Mouse (Mus musculus) ovary, adult 18-20 months (tissue): ENCODE results near the gene Atg9a.

Experiments used
- DNase-seq: peaks from one replicate; pipeline ENCODE4 v3.0.0; 2022; ENCODE audit warnings: low spot score, mixed read lengths

Gene Atg9a

DNA sequence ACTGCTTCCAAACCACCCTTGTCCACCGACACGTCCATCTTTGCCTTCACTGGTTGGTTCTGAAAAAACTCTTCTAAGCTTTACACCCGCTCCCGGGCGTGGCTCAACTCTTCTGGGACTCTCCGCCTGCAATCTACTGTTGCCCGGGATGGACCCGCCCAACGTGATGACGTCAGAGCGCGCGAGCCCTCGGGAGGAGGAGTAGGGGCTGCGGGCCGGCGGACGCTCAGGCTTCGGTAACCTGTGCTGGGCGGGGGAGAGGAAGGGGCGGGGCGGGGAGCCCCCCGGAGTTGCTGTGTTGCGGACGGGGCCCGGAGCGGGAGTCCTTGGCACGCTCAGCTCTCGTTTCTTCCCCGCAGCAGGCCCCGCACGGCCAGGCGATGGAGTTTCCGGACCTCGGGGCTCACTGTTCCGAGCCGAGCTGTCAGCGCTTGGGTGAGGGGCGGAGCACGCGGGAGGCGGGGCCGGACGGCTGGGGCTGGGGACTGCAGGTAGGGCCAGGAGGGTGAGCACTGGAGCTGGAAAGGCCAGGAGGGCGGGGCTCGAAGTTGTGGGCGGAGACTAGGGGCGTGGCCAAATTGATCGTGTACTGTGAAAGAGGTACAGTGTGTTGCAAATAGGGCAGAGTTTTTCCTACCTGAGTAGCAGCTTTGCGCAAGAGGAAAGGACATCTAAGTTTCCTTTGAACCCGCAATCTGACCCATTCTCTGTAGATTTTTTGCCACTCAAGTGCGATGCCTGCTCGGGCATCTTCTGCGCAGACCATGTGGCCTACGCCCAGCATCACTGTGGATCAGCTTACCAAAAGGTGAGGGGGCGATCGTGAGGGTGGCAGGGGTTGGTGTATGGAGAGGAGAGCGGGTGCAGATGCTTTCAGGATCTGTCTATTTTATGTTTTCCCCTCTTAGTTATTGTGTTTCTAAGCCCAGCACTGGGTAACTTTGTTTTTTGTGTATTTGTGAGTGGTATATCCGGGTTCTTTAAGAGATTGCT, 23.2 kb downstream of the Atg9a start, which contains the start of gene Zfand2b:
Gene Zfand2b (plus strand): TSS at position 175 of the 993 bp plus-strand sequence.
- peak; percentile 95 for DNase-seq

DNA sequence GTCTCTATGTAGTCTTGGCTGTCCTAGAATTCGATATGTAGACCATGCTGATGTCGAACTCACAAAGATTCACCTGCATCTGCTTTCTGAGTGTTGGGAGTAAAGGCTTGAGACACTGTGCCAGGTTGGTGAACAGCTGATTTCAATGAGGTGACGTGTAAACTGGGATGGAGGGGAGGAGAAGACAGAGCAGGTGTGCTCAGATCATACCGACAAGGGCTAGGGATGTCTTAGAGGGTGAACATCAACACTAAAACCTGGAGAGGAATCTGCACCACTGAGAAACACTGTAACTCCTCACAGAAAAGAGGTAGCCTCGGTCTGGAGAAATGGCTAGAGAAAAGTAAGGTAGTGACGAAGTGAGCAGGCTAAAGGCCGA, 23.9 kb downstream of the Atg9a start:
- no peak for DNase-seq

DNA sequence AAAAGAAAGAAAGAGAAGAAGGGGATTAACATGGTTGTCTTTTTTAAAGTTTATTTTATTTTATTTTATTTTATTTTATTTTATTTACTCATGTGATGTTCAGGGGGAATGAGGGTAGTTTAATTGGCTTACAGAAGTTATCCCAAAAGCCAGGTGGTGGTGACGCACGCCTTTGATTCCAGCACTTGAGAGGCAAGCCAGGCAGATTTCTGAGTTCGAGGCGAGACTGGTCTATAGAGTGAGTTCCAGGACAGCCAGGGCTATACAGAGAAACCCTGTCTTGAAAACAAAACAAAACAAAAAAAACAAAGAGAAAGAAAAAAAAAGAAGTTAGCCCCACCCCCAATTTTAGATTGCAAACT, 31.8 kb downstream of the Atg9a start:
- no peak for DNase-seq

DNA sequence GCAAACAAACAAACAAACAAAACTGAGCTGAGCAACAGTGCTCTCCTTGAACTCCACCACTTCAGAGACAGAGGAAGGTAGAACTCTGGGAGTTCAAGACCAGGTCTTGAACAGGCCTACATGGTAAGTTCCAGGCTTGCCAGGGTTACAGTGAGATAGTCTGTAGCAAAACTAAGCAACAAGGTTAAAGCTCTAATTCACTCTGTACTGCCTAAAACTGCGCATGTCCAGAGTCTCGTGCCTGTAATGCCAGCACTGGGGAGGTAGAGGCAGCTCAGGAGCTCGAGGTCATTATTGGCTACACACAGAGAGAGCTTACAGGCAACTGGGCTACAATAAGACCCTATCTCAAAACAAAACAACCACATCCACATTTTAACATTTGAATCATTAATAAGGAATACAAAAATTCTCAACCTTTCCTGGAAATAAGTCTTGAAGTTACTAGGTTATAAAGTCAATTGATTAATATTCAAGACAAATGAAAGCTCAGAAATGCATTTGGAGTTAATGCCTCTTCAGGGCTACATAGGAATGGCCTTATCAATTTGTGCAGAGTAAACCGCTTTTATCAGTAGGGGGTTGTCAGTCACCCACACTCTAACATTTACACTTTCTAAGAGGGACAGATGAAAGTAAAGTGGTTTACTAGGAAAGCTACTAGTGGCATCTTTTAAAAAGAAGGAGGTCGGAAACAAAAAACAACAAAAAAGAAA, 32.3 kb downstream of the Atg9a start:
- DNase-seq = no peak

DNA sequence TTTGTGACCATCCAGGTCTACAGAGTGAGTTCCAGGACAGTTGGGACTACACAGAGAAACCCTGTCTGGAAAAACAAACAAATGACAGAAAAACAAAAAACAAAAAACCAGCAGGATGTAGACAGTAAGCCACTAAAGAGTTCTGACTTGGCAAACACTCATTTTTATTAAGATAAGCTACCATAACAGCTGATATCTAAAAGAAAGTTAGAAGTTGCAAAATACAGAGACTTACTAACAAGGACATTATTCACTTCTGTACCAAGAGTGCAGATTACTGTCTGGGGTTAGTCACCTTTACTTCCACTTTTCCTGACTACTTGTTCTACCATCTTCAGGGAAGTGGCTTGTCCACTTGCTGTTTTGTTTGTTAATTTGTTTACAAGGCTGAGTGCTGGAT, 33.0 kb downstream of the Atg9a start:
- no peak for DNase-seq

DNA sequence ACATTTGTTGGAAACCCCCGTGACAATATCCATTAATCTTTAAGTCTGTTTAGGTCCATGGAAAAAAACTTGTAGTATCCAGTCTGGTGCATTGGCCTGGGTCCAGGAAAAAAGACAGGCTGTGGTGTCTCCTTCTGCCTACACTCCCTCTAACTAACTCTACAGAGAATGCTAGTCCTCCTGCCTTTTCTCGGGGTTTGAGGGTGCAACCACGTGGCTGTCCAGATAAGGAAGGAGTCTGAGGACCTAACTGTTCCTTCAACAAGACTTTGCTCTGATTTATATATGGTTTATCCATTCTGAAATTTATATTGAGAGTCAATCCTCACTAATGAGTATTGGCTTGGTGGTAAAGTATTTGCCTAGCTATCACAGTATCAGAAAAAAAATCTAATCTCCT, 36.2 kb downstream of the Atg9a start:
- DNase-seq = no peak

DNA sequence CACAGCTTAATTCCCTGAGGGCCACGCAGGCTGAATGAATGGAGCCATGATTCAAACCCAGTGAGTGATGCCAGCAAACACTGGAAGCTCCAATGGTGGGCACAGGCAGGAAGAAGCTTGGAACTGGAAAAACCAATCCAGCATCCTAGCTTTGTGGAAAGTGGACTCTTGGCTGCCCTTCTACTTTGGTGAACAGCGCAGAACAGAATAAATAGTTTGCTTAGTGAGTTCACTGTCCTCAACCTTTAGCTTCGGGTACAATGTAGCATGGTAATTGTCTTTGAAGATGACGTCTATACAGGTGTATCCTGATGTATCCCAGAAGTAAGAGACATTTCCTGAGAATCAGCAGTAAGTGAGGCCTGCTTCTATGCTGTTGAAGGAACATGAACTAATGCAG, 43.3 kb downstream of the Atg9a start:
- DNase-seq = no peak

DNA sequence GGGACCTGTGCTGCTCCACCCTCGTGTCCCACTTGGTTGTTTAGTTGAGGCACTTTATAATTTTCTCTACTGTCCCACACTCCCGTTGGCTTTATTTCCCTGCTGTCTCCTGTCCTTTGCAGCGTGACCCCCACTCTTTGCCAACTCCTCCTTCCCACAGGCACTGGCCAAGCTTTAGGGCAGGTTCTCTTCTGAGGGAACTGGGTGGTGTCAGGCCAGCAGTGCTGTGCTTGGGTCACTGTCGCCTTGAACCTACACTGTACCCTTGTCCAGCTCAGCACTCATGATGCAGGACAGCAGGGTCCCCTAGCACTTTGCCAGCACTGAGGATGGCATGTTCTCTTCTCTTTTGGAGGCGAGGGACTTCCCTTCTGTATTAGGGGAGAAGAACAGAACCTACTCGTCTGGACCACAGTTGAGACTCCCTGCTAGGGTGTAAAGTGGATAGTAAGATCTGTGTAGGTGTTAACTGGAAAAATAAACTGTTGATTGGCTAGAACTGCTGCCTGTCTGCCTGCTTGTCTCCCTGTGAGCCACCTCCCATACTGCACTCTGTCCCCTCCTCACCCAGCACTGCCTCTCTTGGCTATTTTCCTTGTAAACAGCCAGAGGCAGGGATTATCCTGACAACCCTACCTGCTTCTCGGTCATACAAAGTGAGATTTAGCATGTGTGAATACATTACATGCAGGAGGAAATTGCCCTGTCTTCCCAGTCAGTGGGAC, 44.4 kb downstream of the Atg9a start:
- no peak for DNase-seq

DNA sequence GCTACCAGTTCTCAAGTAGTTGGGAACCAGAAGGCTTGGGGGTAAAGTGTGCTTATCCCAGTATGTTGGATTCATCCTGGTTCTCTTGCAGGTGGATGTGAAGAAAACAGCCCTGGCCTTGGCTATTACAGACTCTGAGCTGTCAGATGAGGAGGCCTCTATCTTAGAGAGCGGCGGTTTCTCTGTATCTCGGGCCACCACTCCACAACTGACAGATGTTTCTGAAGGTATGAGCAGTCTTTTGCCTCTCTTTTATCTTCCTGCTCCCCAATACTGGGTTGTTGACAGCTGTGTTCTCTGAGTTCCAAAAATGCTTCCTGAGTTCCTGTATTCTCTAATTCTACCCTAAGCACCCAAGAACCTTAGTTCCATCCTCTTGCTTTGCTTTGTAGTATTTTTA, 46.4 kb downstream of the Atg9a start:
- DNase-seq = no peak

DNA sequence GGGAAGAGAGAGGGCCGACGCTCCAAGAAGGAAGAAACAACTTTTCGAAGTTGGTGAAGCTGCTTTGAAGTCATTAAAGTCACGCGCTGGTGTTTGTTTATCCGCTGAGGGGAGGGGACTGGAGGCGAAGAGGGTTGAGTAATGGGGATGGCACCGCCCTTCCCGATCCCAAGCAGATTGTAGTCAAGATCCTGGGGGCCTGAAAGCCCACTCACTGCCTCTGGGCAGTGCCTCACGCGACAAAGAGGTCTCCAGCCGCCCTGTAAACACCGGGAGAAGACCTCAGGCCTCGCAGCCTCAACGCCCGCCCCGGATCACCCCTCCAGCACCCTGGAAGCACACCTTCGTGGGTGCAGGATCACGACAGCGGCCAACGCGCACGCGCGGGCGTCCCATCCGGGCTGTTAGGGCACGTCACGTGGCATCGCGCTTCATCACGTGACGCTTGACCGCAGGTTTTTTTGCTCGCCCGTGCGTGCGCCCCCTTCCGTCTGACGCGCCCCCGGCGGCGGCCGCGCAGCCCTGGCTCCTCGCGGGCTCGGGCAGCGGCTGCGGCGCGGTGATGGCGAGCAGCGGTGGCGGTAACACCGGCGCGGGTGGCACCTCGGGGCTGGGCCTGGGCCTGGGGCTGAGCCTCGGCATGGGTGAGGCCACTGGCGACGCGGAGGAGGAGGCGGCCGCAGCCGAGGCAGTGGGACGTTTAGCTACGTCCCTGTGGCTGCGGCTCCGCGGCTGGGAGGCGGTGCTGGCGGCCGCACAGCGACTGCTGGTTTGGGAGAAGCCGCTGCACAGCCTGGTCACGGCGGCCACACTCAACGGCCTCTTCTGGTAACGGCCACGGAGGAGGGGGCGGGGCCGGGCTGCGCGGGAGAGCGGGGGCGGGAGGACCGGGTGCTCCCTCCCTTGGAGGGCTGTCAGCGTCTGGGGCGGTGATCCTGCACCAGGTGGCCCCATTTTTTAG, 49.4 kb downstream of the Atg9a start, which contains the start of the genes Cnppd1 and Retreg2:
Gene Cnppd1 (minus strand): TSS at position 411 of the 961 bp plus-strand sequence.
Gene Retreg2 (plus strand): TSS at position 478 of the 961 bp plus-strand sequence.
- DNase-seq = peak; percentile 91

DNA sequence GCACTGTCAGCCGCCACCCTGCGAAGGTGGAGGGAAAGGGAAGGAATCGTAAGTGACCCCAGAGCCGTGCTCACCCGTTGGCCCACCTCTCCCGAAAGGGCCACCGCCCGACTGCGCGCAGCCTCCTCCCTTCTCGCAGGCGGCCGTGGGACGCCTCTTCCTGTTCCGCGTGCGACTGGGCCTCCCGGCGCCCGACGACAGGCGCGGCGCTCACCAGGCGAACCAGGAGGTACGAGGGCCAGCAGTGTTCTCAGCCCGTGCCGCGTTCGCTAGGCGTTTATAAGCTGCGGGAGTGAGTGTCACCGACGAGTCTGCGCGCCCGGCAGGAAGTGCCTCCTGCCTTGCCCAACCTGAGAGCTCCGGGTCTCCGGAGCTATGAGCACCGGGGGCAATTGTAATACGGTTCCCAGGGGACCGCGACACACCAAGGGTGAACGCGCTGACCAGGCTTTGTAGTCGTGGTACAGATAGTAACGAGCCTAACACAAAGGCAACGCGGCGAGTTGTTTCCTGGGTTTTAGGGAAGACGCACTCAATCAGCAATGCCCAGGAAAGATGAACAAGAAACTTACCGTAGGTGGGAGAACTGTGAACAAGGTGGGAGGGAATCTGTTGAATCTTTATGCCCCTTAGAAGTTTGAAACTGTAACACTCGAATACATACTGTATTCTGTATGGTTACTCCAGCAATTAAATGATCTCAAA, 50.4 kb downstream of the Atg9a start:
- DNase-seq = peak; percentile 53

DNA sequence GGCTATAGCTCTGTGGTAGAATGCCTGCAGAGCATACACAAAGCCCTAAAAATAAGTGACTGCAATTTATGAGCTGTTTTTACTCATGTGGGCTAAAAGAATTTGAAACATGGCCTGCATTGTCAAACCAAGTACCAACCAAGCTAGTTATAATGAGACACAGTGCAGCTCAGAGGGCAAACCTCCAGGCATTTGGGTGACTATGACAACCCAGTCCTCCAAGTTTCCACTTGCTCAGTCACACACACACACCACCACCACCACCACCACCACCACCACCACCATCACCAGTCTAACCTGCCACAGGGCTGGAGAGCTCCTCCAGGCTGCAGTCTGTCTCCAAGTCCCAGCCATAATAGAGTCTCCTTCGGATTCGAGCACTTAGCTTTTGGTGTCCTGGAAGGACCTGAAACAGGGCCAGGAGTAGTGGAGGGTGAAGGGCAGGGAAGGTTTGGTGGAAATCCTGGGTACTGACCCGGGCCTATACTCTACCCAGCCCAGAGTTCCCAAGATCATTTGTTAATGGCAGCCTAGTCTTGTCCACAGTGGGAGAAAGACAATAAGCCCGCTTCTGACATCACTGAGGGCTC, 51.3 kb downstream of the Atg9a start:
- DNase-seq = no peak

DNA sequence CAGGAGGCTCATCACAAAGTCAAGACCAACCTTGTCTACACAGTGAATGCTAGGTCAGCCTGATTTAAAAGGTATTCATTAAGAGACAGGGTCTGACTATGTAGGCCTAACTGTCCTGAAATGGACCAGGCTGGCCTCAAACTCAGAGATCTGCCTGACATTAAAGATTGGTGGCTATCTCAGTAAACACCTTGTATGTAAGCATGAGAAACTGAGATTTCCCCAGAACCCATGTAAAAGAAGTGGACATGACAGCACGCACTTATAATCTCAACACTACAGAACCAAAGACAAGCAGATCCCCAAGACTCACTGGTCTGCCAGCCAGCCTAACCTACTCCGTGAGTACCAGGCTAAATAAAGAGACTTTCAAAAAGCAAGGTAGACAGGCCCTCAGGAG, 53.5 kb downstream of the Atg9a start:
- DNase-seq = no peak

DNA sequence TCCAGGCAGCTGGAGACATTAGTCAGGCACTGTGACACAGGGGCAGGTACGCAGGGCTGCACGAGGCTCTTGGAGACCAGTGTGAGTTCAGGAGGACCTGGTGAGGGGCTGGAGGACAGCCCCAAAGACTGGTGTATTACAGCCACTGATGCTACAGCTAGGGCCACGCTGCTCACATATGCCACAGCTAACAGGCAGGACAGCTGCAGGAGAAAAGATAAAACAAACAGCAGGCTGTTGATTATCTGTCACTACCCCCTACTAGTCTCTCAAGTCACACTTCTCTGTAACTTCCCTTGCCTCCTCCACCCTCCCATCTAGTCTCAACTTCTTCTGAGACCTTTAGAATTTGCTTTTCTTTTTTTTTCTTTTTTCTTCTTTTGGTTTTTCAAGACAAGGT, 55.3 kb downstream of the Atg9a start:
- no peak for DNase-seq

DNA sequence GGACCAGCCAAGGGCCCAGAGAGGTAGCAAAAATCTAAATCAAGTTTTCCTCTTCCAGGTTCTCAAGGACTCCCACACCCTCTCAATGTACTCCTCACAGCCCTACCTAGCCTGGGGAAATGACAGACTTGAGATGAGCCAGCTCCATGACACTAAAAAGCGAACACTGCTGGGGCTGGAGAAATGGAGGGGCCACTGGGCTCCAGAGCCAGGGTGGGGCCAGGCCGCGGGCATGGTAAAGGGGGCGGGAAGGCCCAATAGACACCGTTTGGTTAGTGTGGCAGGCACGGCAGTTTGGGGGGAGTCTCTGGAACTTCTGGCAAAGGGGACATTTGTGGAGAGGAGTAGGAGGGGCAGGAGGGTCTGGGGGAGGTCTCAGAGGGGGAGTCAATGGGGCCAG, 55.7 kb downstream of the Atg9a start:
- no peak for DNase-seq

DNA sequence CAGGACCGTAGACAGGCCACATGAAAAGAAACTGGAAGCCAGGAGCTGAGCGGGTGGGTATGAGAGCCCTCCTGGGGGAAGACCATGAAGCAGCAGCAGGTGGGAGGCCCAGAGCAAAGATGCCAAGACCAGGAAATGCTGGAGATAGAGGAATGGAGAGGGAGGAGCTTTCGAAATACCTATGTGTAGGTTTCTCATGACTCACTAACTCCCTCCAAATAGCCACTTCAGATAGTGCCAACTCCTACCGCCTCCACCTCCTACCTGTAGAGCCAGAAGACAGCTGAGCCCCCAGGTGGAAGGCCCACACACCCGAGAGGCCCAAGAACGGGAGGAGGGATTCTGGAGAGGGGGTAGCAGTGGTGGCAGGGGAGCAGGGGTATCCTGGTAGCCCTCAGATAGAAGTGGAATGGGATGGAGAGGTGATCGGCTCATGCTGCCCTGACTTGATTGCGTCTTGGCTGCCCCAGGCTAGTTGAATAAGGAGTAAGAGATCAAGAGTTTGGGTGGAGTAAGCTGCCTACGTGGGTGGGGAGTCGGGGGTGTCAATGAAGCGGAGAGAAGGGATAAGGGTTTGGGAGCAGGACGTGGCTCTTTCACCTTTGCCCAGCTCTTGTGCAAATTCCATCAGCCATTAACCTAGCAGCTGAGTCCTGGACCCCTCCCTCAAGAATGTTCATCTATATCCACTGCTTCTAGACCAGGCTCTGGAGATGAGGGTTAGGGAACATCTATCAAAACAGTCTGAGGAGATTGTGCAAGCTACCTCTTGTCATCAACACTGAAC, 58.4 kb downstream of the Atg9a start, which contains the start of gene Slc23a3:
Gene Slc23a3 (minus strand): TSS at position 470 of the 787 bp plus-strand sequence.
- DNase-seq = no peak
